Mouse (Mus musculus) 3134 (cell line): ENCODE data around the gene Pqbp1.

Source experiments
- DNase-seq: peaks from one replicate; pipeline ENCODE4 v3.0.0-alpha.2; 2011; ENCODE audit warnings: low spot score; ENCODE audit not compliant: insufficient read length; ENCODE audit errors: extremely low read depth

The Pqbp1 gene

DNA sequence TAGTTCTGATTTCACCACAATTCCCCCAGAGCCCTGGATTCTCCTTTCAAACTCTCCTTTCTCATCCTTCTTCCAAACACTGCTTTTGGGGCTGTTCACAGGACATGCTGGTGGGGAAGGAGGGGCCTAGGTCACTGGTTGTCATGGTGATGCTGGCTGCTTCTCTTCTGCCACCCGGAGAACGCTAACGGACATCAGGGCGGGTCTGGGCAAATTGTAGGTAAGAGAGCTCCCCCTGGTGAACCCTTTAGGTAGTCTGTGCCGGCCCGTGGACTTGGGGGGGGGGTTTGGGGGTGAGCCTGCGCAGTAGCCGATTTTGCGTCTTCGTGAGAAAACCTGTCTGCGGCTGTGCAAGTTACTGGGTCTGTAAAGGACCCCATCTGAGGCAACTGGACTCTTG, 19.2 kb downstream of the Pqbp1 start:
- peak; percentile 24 for DNase-seq

GRCm38 (mm10) chrX:7878495-7878894, 20.6 kb downstream of the Pqbp1 start:
- no peak for DNase-seq

DNA sequence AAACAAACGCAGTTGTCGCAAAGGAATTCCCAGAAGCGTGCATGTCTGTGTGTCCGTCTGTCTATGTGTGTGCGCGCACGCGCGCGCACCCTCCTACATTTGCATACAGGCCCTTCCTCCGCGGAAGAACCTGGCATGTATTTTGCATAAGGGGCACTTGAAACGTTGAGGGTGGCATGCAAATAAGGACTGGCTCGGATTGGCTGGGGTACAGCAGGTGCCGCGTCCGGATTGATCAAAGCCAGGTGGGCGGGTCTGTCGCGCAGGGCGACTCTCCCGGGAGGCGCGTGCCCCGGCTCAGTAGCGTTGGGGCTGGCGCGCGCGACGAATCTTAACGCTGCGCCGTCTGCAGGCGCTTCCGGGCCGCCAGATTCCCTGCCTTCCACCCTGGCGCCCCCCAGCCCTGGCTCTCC, 21.1 kb downstream of the Pqbp1 start, which contains the start of gene Pim2:
Pim2 (plus strand) TSS at position 256 of the 413 bp plus-strand sequence.
- peak; percentile 89 for DNase-seq

DNA sequence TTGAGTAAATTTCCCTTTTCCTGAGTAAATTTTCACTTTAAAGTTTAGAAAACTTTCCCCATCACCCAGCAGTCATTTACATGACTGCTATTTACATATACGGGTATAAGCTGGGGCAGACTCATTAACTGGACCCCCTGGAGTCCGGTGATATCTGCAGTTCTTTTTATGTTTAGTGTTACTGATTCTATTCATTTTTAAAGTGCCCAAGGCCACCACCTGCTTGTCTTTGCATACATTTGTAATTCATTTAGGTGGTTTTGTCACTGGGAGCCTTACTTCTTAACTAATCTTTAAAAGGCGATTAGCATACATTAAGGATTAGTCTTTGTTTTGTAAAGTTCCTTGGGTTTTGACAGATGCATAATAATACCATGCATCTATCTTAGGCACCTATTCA, 29.2 kb downstream of the Pqbp1 start:
- DNase-seq = no peak

GRCm38 (mm10) chrX:7868506-7868905, 30.6 kb downstream of the Pqbp1 start:
- DNase-seq = no peak

DNA sequence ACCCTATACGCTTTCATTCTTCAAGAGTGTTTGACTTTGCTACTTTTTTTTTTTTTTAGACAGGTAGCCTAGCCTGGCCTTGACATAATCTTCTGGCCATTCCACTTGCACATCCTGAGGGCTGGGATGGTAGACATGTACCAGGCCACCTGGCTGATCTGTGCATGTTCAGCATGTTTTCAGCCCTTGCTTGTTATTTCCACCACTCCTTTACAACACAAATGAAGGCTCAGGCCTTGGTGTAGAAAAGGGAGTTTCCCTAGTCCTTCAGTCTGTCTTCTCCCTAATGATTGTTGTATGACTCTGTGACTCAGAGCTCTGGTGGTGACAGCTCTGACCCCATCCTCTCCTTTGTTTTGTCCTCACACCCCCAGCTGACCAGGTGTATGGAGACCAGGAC, 31.9 kb downstream of the Pqbp1 start:
- DNase-seq = no peak

DNA sequence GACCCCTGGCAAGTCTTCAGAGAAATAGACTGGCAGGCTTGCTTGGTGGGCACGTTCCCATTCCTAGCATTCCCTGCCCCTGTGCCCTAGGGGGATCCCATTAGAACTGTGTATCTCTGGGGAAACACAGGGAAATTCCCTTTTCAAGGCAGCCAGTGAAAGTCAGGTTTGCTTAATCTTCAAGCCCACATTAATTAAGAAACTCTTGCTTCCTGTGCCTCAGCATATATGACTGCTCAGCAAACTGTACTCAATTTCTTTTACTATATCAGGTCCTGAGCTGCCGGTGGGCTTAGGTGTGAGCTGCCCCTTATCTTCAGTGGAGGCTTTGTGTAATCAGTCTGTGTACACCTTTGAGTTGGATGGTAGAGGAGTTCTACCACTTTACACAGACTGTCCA, 33.3 kb downstream of the Pqbp1 start:
- no peak for DNase-seq

DNA sequence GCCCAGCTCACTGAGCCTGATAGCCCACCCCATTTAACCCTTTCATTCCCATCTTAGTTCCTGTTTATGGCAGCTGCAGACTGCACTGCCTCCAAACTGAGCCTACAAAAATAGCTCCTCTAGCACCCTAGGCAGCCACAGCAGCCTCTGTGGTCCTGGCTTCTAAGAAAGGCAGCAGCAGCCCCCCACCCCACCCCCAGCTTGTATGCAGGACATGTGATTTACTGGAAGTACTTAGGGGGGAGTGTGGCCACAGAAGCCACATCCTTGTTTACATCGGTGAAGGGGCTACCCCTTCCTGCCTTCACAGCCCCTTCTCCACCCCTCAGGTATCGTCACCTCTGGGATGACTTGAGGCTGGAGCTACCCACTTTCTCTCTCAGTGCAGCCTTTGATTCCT, 33.7 kb downstream of the Pqbp1 start:
- no peak for DNase-seq

GRCm38 (mm10) chrX:7864551-7864950, 34.5 kb downstream of the Pqbp1 start:
- no peak for DNase-seq

GRCm38 (mm10) chrX:7863181-7863580, 35.9 kb downstream of the Pqbp1 start:
- DNase-seq = no peak

DNA sequence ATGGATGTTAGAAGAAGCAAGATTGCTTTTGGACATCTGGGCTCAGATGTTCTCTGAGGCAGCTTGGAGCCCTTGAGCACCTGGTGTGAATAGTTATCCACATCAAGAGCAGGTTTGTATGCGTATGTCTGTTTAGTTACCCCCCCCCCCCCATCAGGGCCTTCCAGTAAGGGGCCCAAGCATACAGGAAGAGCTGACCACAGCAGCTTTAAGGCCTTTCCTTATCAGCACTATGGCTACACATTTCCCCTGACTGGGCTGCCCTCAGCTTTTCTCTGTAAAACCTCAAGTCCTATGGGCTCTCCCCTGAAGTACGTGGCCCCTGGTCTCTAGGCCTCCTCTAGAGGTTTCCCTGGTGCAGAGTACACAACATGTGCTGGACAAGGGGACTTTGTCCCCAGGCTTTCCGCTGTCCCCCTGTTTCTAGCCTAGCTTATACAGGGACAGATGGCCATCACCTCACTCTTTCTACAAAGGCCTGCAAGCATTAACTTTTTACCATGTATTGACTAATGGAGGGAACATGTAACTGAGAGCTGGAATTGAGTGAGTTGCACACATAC, 39.8 kb downstream of the Pqbp1 start:
- no peak for DNase-seq

- DNase-seq = no peak
Measured at GRCm38 (mm10) chrX:7854578-7854977, 44.5 kb downstream of the Pqbp1 start.

- DNase-seq = no peak
Measured at GRCm38 (mm10) chrX:7847845-7848244, 51.2 kb downstream of the Pqbp1 start.
